Mouse (Mus musculus): Measurements from ENCODE around the gene Meox1.

The Meox1 gene

GRCm38 (mm10) chr11:101896546-101897361, 2.6 kb upstream of the Meox1 start:
- no peak for DNase-seq

DNA sequence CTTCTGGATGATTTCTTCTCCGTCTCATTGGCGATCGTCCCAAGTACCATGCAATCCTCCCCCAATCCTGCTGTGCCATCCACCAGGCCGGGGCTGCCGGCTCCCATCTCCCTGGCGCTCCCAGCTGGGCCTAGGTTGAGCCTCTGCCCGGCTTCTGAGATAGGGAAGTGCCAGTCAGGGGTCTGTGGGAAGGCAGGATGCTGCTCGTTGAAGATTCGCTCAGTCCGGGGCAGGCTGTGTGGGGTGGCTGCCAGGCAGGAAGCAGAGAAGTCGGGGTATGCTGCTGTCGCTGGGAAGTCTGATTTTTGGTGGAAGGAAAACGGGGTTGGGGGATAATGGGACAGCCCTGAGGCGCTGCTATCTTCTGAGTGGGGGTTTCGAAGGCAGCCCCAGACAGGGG, 614 bp downstream of the Meox1 start:
- no peak for DNase-seq

- DNase-seq, result peak in 1 of 2 experiments; percentile 16
These were observed 2.7 kb downstream of the Meox1 start for GRCm38 (mm10) chr11:101891451-101891850.

DNA sequence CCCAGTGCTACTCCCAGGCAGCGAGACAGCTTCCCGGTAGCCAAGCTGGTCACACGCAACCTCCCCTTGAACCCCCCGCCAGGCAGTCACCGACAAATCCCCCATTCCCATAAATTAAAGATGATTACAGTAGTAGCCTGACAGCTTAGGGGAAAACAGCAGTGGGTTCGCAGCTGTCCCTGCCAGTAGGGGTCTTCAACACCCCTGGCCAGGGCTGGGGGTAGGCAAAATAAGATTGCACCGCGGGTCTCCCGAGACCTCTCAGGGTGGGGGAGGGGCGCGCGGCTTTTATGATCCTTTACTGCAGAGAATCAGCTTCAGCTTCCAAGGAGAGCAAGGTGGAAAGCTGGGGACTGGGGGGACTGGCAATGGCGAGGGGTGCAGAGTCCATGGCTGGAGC, 4.4 kb downstream of the Meox1 start:
- no peak for DNase-seq

- DNase-seq, result no peak
These were observed 5.4 kb downstream of the Meox1 start for GRCm38 (mm10) chr11:101888820-101889219.

DNA sequence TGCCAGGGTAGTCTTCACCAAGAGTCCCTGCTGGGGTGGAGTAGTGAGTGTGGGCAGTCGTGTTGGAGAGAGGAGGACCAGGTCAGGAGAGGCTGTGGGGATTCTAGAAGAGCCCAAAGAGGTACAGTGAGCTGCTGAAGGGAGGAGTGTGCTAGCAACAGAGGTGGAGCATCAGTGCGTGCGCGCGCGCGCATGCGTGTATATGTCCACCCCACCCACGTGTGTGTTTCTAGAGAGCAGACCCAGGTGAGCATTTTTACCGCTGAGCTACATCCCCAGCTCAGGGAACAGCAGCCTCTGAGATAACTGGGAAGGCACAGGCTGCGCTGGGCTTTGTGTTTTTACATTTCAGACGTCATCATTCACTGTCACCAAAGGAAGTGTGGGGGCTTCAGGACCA, 7.7 kb downstream of the Meox1 start:
- DNase-seq, result no peak

DNA sequence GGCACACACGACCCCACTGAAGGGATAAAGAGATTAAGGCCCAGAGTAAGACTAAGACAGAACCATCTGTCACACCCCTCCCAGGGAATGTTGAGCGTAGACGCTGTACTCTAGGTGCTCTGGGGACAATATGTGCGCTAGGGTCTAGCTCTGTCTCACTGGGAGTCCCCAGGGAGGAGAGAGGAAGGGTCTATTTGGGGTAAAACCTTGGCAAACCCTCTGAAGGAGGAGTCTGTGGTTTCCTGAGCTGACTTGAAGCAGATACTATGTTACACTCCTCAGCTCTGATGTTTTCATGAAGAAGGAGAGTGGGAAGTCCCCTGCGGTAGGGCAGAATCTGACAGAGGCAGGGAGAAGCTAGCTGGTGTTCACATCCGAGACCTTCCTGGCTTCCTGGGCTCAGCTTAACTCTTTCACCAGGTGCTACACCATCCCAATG, 8.3 kb downstream of the Meox1 start:
- DNase-seq, result no peak

GRCm38 (mm10) chr11:101885232-101885631, 8.9 kb downstream of the Meox1 start:
- no peak for DNase-seq

DNA sequence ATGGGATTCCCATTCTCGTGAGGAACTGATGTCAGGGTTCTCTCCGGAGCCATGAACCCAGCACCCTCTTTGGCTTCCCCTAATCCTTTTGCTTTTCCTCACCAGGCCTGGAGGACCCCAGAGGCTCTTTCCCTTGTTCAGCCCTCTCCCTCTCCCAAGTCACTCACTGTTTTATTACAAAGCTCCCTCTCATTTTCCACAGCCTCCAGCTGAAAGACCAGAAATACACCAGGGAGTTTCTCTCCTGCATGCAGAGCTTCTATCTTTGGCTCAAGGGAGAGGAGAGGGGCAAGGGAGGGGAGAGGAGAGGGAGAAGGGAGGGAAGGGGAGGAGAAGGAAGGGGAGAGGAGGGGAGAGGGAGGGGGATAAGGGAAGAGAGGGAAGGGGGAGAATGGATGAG, 10.3 kb downstream of the Meox1 start:
- no peak for DNase-seq

GRCm38 (mm10) chr11:101882500-101883290, 11.5 kb downstream of the Meox1 start:
- no peak for DNase-seq

DNA sequence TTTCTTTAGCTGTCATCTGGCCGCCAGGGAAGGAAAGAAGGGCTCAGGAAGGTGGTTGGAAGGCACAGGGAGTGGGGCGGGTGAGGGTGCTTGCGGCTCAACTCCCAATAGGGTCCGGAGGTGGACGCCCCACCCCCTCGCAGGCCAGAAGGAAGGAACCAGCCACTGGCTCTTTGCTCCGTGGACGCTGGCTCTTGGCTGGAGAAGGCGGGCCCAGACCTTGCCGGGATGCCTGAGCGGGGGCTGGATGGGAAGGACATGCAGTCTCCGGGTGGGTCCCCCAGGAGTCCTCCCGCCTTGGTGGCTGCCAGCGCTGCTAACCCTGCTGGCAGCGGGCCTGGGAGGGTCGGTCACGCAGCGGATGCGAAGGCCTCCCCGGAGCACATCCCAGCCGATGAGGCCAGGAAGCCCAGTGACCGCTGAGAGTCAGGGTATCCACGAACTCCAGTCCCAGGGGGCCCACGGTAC, 12.5 kb downstream of the Meox1 start:
- DNase-seq, result peak; percentile 28 to 42

- DNase-seq, result no peak
These were observed 13.0 kb downstream of the Meox1 start for GRCm38 (mm10) chr11:101881185-101881584.

- no peak for DNase-seq
These were observed 14.5 kb downstream of the Meox1 start for GRCm38 (mm10) chr11:101879672-101880071.

DNA sequence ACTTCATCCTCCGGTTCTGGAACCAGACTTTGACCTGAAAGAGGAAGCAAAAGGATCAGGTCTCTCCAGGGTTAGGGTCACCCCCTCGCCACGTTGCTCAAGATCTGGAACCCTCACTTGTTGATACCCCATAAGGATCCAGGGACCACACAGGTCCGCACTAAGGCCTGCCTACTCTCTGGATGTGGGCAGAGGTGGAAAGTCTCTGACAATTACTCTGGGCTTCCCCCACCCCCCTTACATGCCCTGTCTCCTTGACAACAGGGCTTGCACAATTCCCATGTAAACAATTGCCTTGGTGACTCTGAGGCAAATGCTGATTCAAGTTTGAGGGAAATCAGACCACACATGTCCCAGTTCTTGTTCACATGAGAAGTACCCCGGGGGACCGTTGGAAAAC, 15.5 kb downstream of the Meox1 start:
- DNase-seq, result no peak

GRCm38 (mm10) chr11:101874978-101875377, 19.2 kb downstream of the Meox1 start:
- no peak for DNase-seq

DNA sequence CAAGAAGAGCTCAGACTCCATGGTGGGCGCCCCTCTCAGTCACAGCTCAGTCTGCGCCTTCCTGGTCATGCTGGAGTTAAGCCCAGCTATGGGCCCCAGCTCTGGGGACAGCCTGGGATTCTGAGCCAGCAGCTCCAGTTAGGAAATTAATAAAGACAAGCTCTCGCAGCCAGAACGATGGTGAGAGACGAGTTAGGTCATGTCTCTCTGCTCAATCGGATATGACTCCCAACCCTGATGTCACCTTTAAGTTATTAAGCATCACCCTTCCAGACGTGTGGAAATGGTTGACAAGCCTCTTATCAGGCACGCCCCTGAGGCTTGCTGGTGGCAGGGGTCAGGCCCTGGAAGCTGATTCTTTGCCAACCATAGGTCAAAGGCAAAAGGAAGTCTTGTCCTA, 20.3 kb downstream of the Meox1 start:
- DNase-seq, result no peak

- DNase-seq, result no peak
These were observed 22.7 kb downstream of the Meox1 start for GRCm38 (mm10) chr11:101871435-101871834.

DNA sequence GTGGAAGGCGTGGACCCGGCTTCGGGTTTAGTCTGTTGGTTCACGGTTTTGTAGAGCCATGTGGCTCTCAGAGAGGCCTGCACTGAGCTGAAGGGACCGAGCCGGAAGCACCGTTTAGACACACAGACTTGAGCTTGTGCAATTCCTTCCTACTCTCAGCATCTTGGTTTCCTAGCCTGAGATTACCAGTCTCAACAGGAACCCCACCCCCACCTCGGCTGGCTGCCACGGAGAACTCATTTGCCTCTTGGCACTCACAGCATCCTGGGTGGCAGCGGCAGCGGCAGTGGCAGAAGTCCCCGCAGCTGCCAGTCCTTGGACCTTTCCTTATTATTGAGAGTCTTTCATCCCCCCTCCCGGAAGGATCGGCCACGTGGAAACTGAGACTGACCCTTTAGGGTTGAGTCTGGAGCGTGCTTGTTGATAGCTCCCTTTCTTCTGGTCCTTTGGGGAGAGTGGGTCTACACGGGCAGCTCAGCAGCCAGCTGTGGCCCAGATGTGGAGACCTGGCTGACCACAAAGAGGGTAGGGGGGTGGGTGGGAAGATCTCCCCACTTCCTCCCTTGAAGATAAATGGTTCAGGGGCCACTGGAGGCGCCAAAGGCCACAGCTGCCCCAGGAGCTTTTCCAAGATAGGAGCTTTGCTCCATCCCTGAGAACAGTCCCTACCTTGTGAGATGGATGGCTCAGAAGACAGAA, 24.0 kb downstream of the Meox1 start:
- no peak for DNase-seq

- no peak for DNase-seq
These were observed 26.6 kb downstream of the Meox1 start for GRCm38 (mm10) chr11:101867513-101868052.

- no peak for DNase-seq
These were observed 35.4 kb downstream of the Meox1 start for GRCm38 (mm10) chr11:101858742-101859141.

- DNase-seq, result peak; percentile 51 to 53
These were observed 38.0 kb downstream of the Meox1 start for GRCm38 (mm10) chr11:101855950-101856712.

DNA sequence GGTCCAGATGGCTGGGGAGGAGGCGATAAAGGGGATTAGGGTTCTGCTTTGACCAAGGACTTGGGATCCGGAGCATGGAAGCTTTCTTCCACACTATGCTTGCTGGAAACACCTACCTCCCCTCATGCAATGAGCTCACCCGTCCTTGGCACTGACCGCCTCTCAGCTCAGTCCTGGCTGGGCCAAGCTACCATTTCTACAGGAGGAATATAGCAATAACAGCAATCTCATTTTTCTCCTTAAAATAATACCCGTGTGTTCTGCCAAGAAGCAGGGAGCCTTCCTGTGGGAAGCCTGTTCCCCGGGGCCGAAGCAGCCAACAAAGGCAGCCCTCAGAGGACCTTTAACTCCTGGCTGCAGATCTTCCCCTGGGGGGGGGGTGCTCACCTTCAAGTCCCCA, 43.1 kb downstream of the Meox1 start:
- DNase-seq, result peak; percentile 45 to 52
